Mouse (Mus musculus) left cerebral cortex, adult 11 months (tissue): ENCODE data around the gene Ranbp3.

Source experiments
- DNase-seq: peaks from one replicate; pipeline ENCODE4 v3.0.0; 2022; ENCODE audit warnings: low spot score

The Ranbp3 gene

GRCm38 (mm10) chr17:56727029-56727649 lies 54.0 kb downstream of the Ranbp3 start:
- DNase-seq = no peak

GRCm38 (mm10) chr17:56727659-56728058 lies 54.6 kb downstream of the Ranbp3 start:
- DNase-seq = no peak

- no peak for DNase-seq
Measured at GRCm38 (mm10) chr17:56728117-56728516, 55.0 kb downstream of the Ranbp3 start.

GRCm38 (mm10) chr17:56729151-56729550 lies 56.1 kb downstream of the Ranbp3 start:
- DNase-seq = no peak

- DNase-seq = no peak
Measured at GRCm38 (mm10) chr17:56729656-56730055, 56.6 kb downstream of the Ranbp3 start.

- DNase-seq = no peak
Measured at GRCm38 (mm10) chr17:56736534-56736933, 63.4 kb downstream of the Ranbp3 start.

- no peak for DNase-seq
Measured at GRCm38 (mm10) chr17:56738221-56738620, 65.1 kb downstream of the Ranbp3 start.

GRCm38 (mm10) chr17:56740118-56740787 lies 67.2 kb downstream of the Ranbp3 start:
- no peak for DNase-seq

GRCm38 (mm10) chr17:56740788-56741160 lies 67.7 kb downstream of the Ranbp3 start:
- no peak for DNase-seq

GRCm38 (mm10) chr17:56744173-56744572 lies 71.1 kb downstream of the Ranbp3 start:
- DNase-seq = no peak

- no peak for DNase-seq
Measured at GRCm38 (mm10) chr17:56751404-56752072, 78.4 kb downstream of the Ranbp3 start.

- no peak for DNase-seq
Measured at GRCm38 (mm10) chr17:56753452-56753851, 80.4 kb downstream of the Ranbp3 start.

GRCm38 (mm10) chr17:56754271-56755185 lies 81.4 kb downstream of the Ranbp3 start:
- no peak for DNase-seq

GRCm38 (mm10) chr17:56756703-56757399 lies 83.8 kb downstream of the Ranbp3 start:
- no peak for DNase-seq

GRCm38 (mm10) chr17:56757416-56758123 lies 84.5 kb downstream of the Ranbp3 start, which contains the start of gene Nrtn:
Gene Nrtn (minus strand): TSS chr17:56757530.
- DNase-seq = no peak

GRCm38 (mm10) chr17:56758132-56758531 lies 85.0 kb downstream of the Ranbp3 start:
- no peak for DNase-seq

GRCm38 (mm10) chr17:56759261-56759660 lies 86.2 kb downstream of the Ranbp3 start:
- no peak for DNase-seq

GRCm38 (mm10) chr17:56761077-56761476 lies 88.0 kb downstream of the Ranbp3 start:
- no peak for DNase-seq
